Mouse (Mus musculus) C2C12 (cell line): Measurements from ENCODE around the gene Gm11985. TPM values are rescaled to one million over a fixed set of nuclear protein-coding genes. Genes with fewer than 3 reads are reported as not detected.

Source experiments
- H3K27me3 ChIP-seq: one replicate; pipeline ENCODE4 v1.6.1; 2011; ENCODE audit not compliant: control insufficient read depth, insufficient read depth, insufficient read length
- H3K36me3 ChIP-seq: one replicate; pipeline ENCODE4 v1.6.1; 2011; ENCODE audit not compliant: control insufficient read depth, insufficient read depth
- H3K4me3 ChIP-seq: one replicate; pipeline ENCODE4 v1.5.1; 2011; ENCODE audit warnings: mild to moderate bottlenecking, control low read depth; ENCODE audit not compliant: poor library complexity, insufficient read depth, severe bottlenecking
- H3K79me2 ChIP-seq: one replicate; pipeline ENCODE4 v1.6.1; 2011; ENCODE audit not compliant: control insufficient read depth, insufficient read depth
- H3K79me3 ChIP-seq: one replicate; pipeline ENCODE4 v1.6.1; 2011; ENCODE audit warnings: low read depth, control low read depth
- H3ac ChIP-seq: one replicate; pipeline ENCODE3; 2011; ENCODE audit warnings: low read depth; ENCODE audit not compliant: control insufficient read depth, insufficient read length
- CEBPB ChIP-seq: IDR thresholded peaks from one replicate; pipeline ENCODE4 v1.6.1; 2011; ENCODE audit warnings: low read depth, mild to moderate bottlenecking, control low read depth, moderate library complexity
- CTCF ChIP-seq: IDR thresholded peaks from one replicate; pipeline ENCODE4 v1.5.1; 2011; ENCODE audit not compliant: control insufficient read depth, insufficient read depth, insufficient read length
- FOSL1 ChIP-seq: IDR thresholded peaks from one replicate; pipeline ENCODE4 v1.8.0; 2011; ENCODE audit warnings: mild to moderate bottlenecking, low read length; ENCODE audit not compliant: poor library complexity, insufficient read depth, severe bottlenecking
- MAX ChIP-seq: IDR thresholded peaks from one replicate; pipeline ENCODE4 v1.6.1; 2011; ENCODE audit warnings: mild to moderate bottlenecking, control low read depth
- MYOD1 ChIP-seq: IDR thresholded peaks from one replicate; pipeline ENCODE4 v1.6.1; 2011; ENCODE audit warnings: low read depth; ENCODE audit not compliant: control insufficient read depth, insufficient read length
- MYOG ChIP-seq: IDR thresholded peaks from one replicate; pipeline ENCODE4 v1.6.1; 2011; ENCODE audit not compliant: control insufficient read depth, insufficient read length; ENCODE audit errors: extremely low read depth
- USF1 ChIP-seq: IDR thresholded peaks from one replicate; pipeline ENCODE4 v1.6.1; 2011; ENCODE audit warnings: low read depth, mild to moderate bottlenecking, control low read depth, moderate library complexity
- long read RNA-seq, 2 experiments: library from polyadenylated mRNA; unstranded; transcript quantifications; one replicate each; pipeline ENCODE4 v2.0.0; 2019 to 2020
- polyA plus RNA-seq: library from polyadenylated mRNA; unstranded; fragments of >200 nt; fragmentation: generic; extraction: Trizol; gene quantifications from one replicate; pipeline ENCODE4 v1.2.1, GENCODE M21; 2012; ENCODE audit warnings: missing spikeins

Gene Gm11985
- not detected for polyA plus RNA-seq
- long read RNA-seq, experiment 1 = 0 reads
- long read RNA-seq, experiment 2 = 0 reads

GRCm38 (mm10) chr11:7188469-7188868 is at the start of gene Gm11985:
Gene Gm11985, minus strand, starts transcription at chr11:7188569.
- H3K27me3 ChIP-seq = no peaks in the 10 kb centered on the region
- H3K79me2 ChIP-seq = no peaks in the 10 kb centered on the region
- H3K36me3 ChIP-seq = no peaks in the 10 kb centered on the region
- no peaks in the 10 kb centered on the region for H3K79me3 ChIP-seq
- no peak within 1 kb of the TSS for H3K4me3 ChIP-seq
- no peak for TF ChIP-seq FOSL1
- TF ChIP-seq CTCF = no peak
- TF ChIP-seq CEBPB = no peak
- TF ChIP-seq MYOD1 = no peak
- no peak for TF ChIP-seq MYOG
- no peak for TF ChIP-seq MAX
- TF ChIP-seq USF1 = no peak
- no peak within 1 kb of the TSS for H3ac ChIP-seq

- H3K4me3 ChIP-seq = no peak overlapping the region
- no peaks in the 10 kb centered on the region for H3K27me3 ChIP-seq
- TF ChIP-seq USF1 = no peak
- peak; percentile 17 for TF ChIP-seq MAX
- TF ChIP-seq CEBPB = peak; percentile 30
- TF ChIP-seq FOSL1 = peak; percentile 45
- H3ac ChIP-seq = no peak overlapping the region
- H3K79me2 ChIP-seq = no peaks in the 10 kb centered on the region
- no peaks in the 10 kb centered on the region for H3K79me3 ChIP-seq
- H3K36me3 ChIP-seq = no peaks in the 10 kb centered on the region
Measured at GRCm38 (mm10) chr11:7237712-7238111, 49.3 kb upstream of the Gm11985 start.

GRCm38 (mm10) chr11:7236751-7237150 is 48.4 kb upstream of the Gm11985 start:
- H3K36me3 ChIP-seq = no peaks in the 10 kb centered on the region
- TF ChIP-seq MYOG (no peak), USF1 (no peak), CTCF (no peak), MYOD1 (no peak)
- no peak overlapping the region for H3ac ChIP-seq
- H3K27me3 ChIP-seq = no peaks in the 10 kb centered on the region
- H3K79me2 ChIP-seq = no peaks in the 10 kb centered on the region
- H3K79me3 ChIP-seq = no peaks in the 10 kb centered on the region
- H3K4me3 ChIP-seq = no peak overlapping the region

GRCm38 (mm10) chr11:7234981-7235609 is 46.7 kb upstream of the Gm11985 start:
- Histone ChIP-seq H3K36me3 (no peaks in the 10 kb centered on the region), H3K4me3 (no peak overlapping the region), H3K79me3 (no peaks in the 10 kb centered on the region), H3K27me3 (no peaks in the 10 kb centered on the region), H3ac (no peak overlapping the region), H3K79me2 (no peaks in the 10 kb centered on the region)
- TF ChIP-seq MYOG = no peak
- TF ChIP-seq CEBPB = peak; percentile 7

DNA sequence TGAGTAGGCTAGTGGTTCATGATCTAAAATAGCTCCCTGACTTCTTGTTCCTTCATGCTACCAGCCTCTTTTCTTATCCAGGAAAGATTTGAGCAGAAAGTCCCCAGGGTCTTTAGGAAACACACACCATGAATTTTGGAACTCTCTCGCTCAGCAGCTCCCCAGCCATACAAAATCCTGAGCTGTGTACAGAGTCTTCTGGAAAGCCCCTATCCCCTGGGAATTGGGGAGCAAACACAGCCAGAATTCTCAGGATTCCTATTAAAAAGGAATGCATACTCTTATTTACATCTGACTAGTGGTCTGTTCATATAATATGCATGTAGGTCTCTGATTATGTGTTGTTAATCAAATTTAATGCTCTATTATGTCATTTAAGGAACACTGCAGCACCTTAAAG is 46.1 kb upstream of the Gm11985 start:
- TF ChIP-seq MAX (no peak), MYOD1 (no peak), USF1 (no peak), MYOG (no peak), CEBPB (no peak), CTCF (no peak), FOSL1 (no peak)
- H3ac ChIP-seq = no peak overlapping the region

DNA sequence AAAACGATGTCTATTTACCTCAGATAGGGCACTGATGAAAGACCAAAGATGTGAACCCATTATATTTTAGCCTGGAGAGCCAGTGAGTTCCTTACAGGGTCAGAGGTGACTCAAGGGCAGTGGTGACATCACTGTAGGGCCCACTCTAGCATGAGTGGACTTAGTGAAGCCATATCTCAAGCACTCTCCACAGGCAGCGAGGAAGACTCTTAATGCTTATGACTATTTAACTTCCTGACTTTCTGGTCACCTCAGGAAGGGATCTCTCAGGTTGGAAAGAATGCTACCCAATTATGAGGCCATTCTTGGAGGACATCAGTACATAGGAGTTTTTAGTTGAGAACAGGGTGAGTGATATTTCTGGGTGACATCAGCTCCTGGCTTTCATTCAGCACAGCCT is 45.0 kb upstream of the Gm11985 start:
- Histone ChIP-seq H3ac (no peak overlapping the region), H3K36me3 (no peaks in the 10 kb centered on the region), H3K79me3 (no peaks in the 10 kb centered on the region), H3K4me3 (no peak overlapping the region), H3K79me2 (no peaks in the 10 kb centered on the region), H3K27me3 (no peaks in the 10 kb centered on the region)
- no peak for TF ChIP-seq MAX
- no peak for TF ChIP-seq MYOG
- no peak for TF ChIP-seq MYOD1
- no peak for TF ChIP-seq CEBPB
- TF ChIP-seq FOSL1 = no peak
- TF ChIP-seq CTCF = no peak
- TF ChIP-seq USF1 = no peak

More for the DNA sequence above, 46.1 kb upstream of the Gm11985 start:
- H3K4me3 ChIP-seq = no peak overlapping the region
- no peaks in the 10 kb centered on the region for H3K27me3 ChIP-seq
- H3K79me2 ChIP-seq = no peaks in the 10 kb centered on the region
- H3K36me3 ChIP-seq = no peaks in the 10 kb centered on the region
- no peaks in the 10 kb centered on the region for H3K79me3 ChIP-seq
